Mouse (Mus musculus) macrophage (primary cell): ENCODE results near the gene Ankrd24. TPM values are rescaled to one million over a fixed set of nuclear protein-coding genes. Genes with fewer than 3 reads are reported as not detected.

Experiments
- H3K27ac ChIP-seq: fragments of 350-480 bp; formaldehyde crosslinking; 2 replicates; pipeline ENCODE4 v1.9.0; 2021
- H3K36me3 ChIP-seq: fragments of 350-480 bp; formaldehyde crosslinking; 2 replicates; pipeline ENCODE4 v1.9.0; 2021; ENCODE audit errors: inconsistent target
- H3K4me3 ChIP-seq: fragments of 350-480 bp; formaldehyde crosslinking; 2 replicates; pipeline ENCODE4 v1.9.0; 2021; ENCODE audit errors: inconsistent target
- H3K79me2 ChIP-seq: fragments of 350-480 bp; formaldehyde crosslinking; 2 replicates; pipeline ENCODE4 v1.9.0; 2021; ENCODE audit errors: inconsistent target
- WGBS: methylation state at CpG from one replicate; pipeline ENCODE4 v1.1.7; 2026; ENCODE audit warnings: inconsistent platforms; ENCODE audit not compliant: missing documents; 5-methylcytosine and 5-hydroxymethylcytosine counted together
- polyA plus RNA-seq: library from polyadenylated mRNA; stranded (reverse); fragments of 250-400 nt; gene quantifications from 3 replicates; pipeline ENCODE4 v1.2.4, GENCODE M21; 2018; ENCODE audit warnings: inconsistent platforms

Gene Ankrd24
- polyA plus RNA-seq, 1 experiment from 2014 or later = 12.0 TPM

DNA sequence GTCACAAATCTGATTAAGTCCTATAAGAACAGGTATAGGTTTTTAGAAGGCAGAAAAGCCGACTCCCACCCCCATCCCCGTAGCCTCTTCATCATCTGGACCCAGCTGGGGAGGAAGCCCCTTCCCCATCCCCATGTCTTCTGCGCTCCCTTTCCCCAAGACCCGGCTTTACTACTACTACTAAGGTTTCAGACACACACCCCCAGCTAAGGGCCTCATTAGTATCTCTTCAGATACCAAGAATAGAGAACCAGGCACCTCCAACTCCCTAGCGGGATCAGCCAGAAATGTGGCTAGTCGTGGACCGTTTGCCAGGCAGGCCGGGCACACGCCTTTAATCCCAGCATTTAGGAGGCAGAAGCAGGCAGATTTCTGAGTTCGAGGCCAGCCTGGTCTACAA, 28.2 kb upstream of the Ankrd24 start:
- 69% methylated on average over 10 of the region's 10 CpGs for WGBS
- H3K79me2 ChIP-seq = no peaks in the 10 kb centered on the region
- no peak overlapping the region for H3K27ac ChIP-seq
- no peaks in the 10 kb centered on the region for H3K36me3 ChIP-seq
- H3K4me3 ChIP-seq = no peak overlapping the region

GRCm38 (mm10) chr10:81600738-81601203, 27.6 kb upstream of the Ankrd24 start, which contains the start of gene Tle6:
Tle6 (minus strand) TSS chr10:81601073.
- WGBS = 4% methylated on average over 21 of the region's 28 CpGs
- H3K27ac ChIP-seq = no peak within 1 kb of the TSS
- H3K79me2 ChIP-seq = no peaks in the 10 kb centered on the region
- peak within 1 kb of the TSS; percentile 12; the same call in 1 of the 2 replicates for H3K4me3 ChIP-seq
- H3K36me3 ChIP-seq = no peaks in the 10 kb centered on the region

- Histone ChIP-seq H3K4me3 (peak overlapping the region; percentile 12; the same call in 1 of the 2 replicates), H3K79me2 (no peaks in the 10 kb centered on the region), H3K36me3 (no peaks in the 10 kb centered on the region), H3K27ac (no peak overlapping the region)
- WGBS = 58% methylated on average over 7 of the region's 7 CpGs
These were observed 26.9 kb upstream of the Ankrd24 start for GRCm38 (mm10) chr10:81601396-81601905.

- 32% methylated on average over 3 of the region's 4 CpGs for WGBS
These were observed 25.6 kb upstream of the Ankrd24 start for GRCm38 (mm10) chr10:81602741-81603151.

GRCm38 (mm10) chr10:81604019-81604967, 24.0 kb upstream of the Ankrd24 start:
- Histone ChIP-seq H3K36me3 (no peaks in the 10 kb centered on the region), H3K27ac (peak overlapping the region; percentile 82), H3K4me3 (peak overlapping the region; percentile 61; the same call in 1 of the 2 replicates), H3K79me2 (no peaks in the 10 kb centered on the region)
- WGBS = 44% methylated on average over 12 of the region's 12 CpGs

More at GRCm38 (mm10) chr10:81602741-81603151, 25.6 kb upstream of the Ankrd24 start:
- no peak overlapping the region for H3K27ac ChIP-seq
- H3K79me2 ChIP-seq = no peaks in the 10 kb centered on the region
- no peaks in the 10 kb centered on the region for H3K36me3 ChIP-seq
- H3K4me3 ChIP-seq = no peak overlapping the region

- H3K4me3 ChIP-seq = peak overlapping the region; percentile 61
- 2% methylated on average over 24 of the region's 29 CpGs for WGBS
- H3K36me3 ChIP-seq = no peaks in the 10 kb centered on the region
- H3K27ac ChIP-seq = peak overlapping the region; percentile 82
- no peaks in the 10 kb centered on the region for H3K79me2 ChIP-seq
These were observed 23.2 kb upstream of the Ankrd24 start for GRCm38 (mm10) chr10:81604968-81605665.

DNA sequence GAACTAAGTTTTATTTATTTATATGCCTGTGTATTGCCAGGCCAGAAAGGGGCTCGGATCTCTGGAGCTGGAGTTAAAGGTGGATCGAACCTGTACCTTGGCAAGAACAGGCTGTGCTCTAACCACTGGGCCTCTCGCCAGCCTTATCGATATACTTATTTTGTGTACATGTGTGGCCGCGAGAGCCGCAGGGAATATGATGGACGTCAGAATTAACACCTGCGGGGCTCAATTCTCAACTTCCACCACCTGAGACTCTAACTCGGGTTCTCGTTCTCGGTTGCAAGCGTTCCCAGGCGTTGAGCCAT, 22.7 kb upstream of the Ankrd24 start:
- Histone ChIP-seq H3K79me2 (no peaks in the 10 kb centered on the region), H3K36me3 (no peaks in the 10 kb centered on the region), H3K4me3 (peak overlapping the region; percentile 61), H3K27ac (peak overlapping the region; percentile 82)
- 4% methylated on average over 14 of the region's 14 CpGs for WGBS

GRCm38 (mm10) chr10:81605974-81606751, 22.2 kb upstream of the Ankrd24 start, which contains the start of gene BC025920:
BC025920 (plus strand) TSS chr10:81606270.
- Histone ChIP-seq H3K27ac (peak within 1 kb of the TSS; percentile 82), H3K36me3 (no peaks in the 10 kb centered on the region), H3K4me3 (peak within 1 kb of the TSS; percentile 61), H3K79me2 (no peaks in the 10 kb centered on the region)
- 2% methylated on average over 39 of the region's 39 CpGs for WGBS

- WGBS = 88% methylated on average over 1 of the region's 1 CpGs
- H3K79me2 ChIP-seq = no peaks in the 10 kb centered on the region
- no peaks in the 10 kb centered on the region for H3K36me3 ChIP-seq
- no peak overlapping the region for H3K4me3 ChIP-seq
- no peak overlapping the region for H3K27ac ChIP-seq
These were observed 20.0 kb upstream of the Ankrd24 start for GRCm38 (mm10) chr10:81608308-81608707.

GRCm38 (mm10) chr10:81612779-81613178, 15.6 kb upstream of the Ankrd24 start:
- Histone ChIP-seq H3K27ac (peak overlapping the region; percentile 35), H3K36me3 (no peaks in the 10 kb centered on the region), H3K4me3 (no peak overlapping the region), H3K79me2 (no peaks in the 10 kb centered on the region)
- 65% methylated on average over 3 of the region's 3 CpGs for WGBS

- Histone ChIP-seq H3K79me2 (no peaks in the 10 kb centered on the region), H3K36me3 (no peaks in the 10 kb centered on the region), H3K4me3 (no peak overlapping the region), H3K27ac (no peak overlapping the region)
- WGBS = 89% methylated on average over 6 of the region's 6 CpGs
These were observed 12.9 kb upstream of the Ankrd24 start for GRCm38 (mm10) chr10:81615486-81615885.

- no peaks in the 10 kb centered on the region; the same call in 1 of the 2 replicates for H3K36me3 ChIP-seq
- H3K79me2 ChIP-seq = no peaks in the 10 kb centered on the region
- 61% methylated on average over 5 of the region's 5 CpGs for whole genome bisulfite sequencing
- H3K27ac ChIP-seq = no peak overlapping the region
- no peak overlapping the region for H3K4me3 ChIP-seq
These were observed 8.4 kb upstream of the Ankrd24 start for GRCm38 (mm10) chr10:81619976-81620375.

GRCm38 (mm10) chr10:81620786-81621185, 7.6 kb upstream of the Ankrd24 start:
- 80% methylated on average over 9 of the region's 9 CpGs for WGBS
- Histone ChIP-seq H3K4me3 (no peak overlapping the region), H3K36me3 (no peaks in the 10 kb centered on the region; the same call in 1 of the 2 replicates), H3K27ac (no peak overlapping the region), H3K79me2 (no peaks in the 10 kb centered on the region)

GRCm38 (mm10) chr10:81623441-81623840, 4.9 kb upstream of the Ankrd24 start:
- H3K79me2 ChIP-seq = peaks cover 8% of the 10 kb centered on the region; the same call in 1 of the 2 replicates
- WGBS = 91% methylated on average over 8 of the region's 8 CpGs
- H3K27ac ChIP-seq = no peak overlapping the region
- no peaks in the 10 kb centered on the region; the same call in 1 of the 2 replicates for H3K36me3 ChIP-seq
- no peak overlapping the region for H3K4me3 ChIP-seq
